Mouse (Mus musculus) retina, embryonic 14.5 days (tissue): ENCODE results near the gene Vkorc1.
"Not testable (repeated sequence)": the region's sequence is repeated elsewhere in the genome, so short reads cannot be mapped to it uniquely, and the experiment has no call there.

ENCODE experiments used
- DNase-seq: peaks from one replicate; pipeline ENCODE4 v3.0.0-alpha.2; 2015; ENCODE audit warnings: low spot score

Vkorc1 gene

DNA sequence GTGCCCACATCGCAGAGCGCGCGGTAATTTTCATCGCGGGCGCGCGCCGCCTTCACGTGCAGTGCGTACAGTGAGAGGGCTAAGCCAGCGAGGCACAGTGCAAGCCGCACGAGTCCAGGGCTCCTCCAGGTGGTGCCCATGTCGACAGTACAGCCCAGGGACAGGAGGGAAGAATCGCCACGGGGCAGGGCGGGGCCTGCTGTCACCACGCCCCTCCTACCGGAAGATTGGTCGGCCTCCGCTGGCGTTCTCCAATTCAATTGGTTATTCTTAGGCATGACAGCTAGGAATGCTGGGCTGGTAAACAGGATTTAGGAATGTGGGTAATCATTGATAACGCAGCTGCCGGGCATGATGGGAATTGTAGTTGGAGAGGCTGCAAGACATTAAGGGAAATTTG, at the start of gene Vkorc1, which contains the start of gene Gm21974:
Gene Vkorc1, minus strand, starts transcription at position 176 of the 400 bp plus-strand sequence.
Gene Gm21974, minus strand, starts transcription at position 13 of the 400 bp plus-strand sequence.
- DNase-seq = peak; percentile 97

DNA sequence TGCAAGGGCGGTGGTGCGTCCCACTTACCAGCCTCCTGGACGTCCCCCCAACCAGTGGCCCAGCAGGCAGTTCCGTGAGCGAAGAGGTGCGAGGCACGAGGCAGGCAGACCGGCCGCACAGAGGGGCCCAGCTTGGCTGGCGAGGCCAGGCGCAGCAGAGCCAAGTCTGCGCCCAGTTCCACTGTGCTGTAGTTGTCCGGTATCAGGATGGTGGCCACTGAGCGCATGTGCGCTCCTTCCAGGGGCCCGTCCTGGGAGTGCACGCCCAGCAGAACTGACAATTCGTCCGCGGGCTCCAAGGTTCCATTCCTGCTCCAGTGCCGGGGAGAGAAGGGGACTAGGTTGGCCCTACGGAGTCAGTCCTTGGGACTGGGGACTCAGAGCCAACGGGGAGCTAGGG, 49.2 kb upstream of the Vkorc1 start:
- no peak for DNase-seq

DNA sequence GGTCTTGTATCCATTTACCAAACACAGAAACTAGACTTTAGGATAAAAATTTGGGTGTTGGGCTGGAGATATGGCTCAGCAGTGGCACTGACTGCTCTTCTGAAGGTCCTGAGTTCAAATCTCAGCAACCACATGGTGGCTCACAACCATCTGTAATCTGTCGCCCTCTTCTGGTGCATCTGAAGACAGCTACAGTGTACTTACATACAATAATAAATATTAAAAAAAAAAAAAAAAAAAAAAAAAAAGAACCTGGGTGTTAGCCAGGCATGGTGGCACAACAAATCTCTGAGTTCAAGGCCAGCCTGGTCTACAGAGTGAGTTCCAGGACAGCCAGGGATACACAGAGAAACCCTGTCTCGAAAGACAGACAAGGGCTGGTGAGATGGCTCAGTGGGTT, 46.7 kb upstream of the Vkorc1 start:
- not testable (repeated sequence) for DNase-seq

DNA sequence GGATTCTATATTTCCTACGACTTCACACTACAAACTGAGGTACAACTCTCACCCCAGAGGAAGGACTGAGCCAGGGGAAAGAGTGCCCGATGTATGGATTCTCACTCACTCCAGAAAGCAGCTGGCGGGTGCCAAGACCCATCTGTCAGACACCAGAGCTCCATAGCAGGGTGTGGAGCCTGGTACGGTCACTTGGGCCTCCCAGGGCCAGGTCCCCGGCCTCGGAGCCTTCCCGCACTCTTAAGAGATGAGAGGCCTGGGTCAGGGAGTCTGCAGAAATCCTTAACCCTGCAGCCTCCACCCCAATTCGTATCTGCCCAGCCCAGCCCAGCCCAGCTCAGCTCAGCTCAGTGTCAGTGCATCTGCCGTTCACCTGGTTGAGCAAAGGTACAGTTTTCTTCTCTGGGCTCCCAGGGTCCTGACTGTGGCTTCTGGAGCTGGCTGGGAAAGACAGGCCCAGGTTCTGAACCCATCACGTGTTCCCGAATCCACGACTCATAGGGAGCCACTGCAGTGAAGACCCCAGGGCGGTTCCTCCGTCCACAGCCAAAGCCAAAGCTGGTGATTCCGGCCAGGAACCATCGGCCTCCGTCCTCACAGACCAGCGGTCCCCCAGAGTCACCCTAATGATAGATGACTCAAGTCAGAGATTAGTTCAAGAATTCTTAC, 40.9 kb upstream of the Vkorc1 start:
- DNase-seq = no peak

DNA sequence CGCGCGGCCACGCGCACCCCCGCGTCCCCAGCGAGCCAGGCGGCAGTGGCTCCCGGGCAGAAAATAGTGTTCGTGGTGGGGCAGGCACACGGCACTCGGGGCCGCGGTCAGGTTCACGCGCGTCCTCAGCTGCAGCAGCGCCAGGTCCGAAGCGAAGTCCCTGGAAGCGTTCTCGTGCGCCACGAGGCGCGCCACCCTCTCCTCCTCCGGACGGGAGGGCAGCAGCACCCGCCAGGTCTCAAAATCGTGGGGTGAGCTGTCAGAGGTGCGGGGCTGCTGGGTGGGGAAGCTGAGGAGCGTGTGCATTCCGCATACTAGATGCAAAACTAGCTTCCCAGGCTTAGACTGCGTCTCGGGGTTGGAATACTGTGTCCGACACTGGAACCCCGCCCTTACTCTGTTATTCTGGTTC, 40.3 kb upstream of the Vkorc1 start:
- DNase-seq = no peak

DNA sequence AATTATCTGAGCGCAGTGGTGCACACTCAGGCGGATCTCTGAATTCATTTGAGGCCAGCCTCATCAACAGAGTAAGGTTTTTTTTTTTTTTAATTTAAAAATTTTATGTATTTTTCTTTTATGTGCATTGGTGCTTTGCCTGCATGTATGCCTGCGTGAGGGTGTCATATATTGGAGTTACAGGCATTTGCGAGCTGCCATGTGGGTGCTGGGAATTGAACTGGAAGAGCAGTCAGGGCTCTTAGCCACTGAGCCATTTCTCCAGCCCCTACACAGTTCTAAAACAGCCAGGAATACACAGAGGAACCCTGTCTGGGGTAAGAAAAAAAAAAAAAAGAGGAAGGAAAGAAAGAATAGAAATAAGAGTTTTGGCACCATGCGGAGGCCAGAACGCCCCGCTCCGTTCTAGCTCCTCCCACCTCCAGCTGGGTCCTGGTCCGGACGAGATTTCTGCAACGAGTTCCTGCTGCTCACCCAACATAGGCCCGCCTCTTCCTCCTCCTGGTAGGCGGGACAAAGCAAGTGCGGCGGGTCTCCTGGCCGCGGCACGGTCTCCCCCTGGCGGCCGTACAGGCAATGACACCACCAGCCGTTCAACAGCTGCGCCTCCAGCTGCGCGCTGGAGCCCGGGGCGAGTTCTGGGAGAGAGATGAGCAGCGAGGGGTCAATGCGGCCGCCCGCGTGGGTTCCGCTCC, 39.8 kb upstream of the Vkorc1 start:
- peak; percentile 96 for DNase-seq

DNA sequence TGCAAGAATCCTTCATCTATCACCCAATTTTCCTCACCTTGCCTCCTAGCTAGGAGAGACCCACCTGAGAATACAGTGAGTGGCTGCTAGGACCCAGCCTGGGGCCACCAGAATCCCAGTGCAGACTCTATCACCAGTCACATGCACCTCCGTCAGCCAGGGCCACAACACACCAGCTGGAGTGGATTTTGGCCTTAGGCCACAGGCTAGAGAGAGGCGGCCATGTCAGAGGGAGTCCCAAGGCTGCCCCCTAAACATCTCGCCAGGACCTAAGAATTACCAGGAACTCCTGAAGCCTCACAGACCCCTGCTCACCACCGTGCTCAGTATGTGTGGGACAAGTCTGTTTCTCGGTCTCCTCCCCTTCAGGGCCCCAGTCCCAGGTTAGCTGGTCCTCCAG, 38.7 kb upstream of the Vkorc1 start:
- DNase-seq = no peak

DNA sequence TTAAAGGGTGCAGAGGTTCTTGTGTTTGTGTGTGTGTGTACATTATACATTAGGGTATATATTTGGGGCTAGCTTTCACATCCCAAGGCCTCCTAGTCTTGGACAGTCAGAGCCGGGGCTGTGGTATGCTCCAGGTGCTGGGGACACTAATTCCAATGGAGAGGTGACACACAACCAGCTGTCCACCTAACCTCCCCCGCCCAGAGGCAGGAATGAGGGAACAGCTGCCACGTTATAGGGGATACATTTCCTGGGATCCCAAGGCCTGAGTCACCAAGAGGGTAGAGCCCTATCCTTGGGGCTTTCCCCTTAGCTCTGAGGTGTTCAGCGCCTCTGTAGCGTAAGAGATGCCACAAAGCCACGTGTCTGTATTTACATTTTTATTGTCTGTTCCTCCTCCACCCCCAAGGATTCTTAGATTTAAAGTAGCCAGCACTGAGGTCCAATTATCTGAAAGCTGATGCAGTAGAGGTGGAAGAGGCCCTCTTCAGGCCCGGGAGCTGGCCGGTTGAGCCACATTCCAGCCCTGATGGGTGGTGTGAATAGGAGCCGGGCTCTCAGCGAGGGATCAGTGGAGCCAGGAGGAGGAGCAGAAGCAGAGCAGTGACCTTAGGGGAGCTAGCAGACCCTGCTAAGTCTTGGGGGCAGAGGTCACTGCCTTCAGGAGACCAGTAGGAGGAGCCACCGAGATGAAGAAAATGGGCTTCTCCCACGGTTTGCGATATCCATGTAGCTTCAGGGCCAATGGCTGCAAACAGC, 37.0 kb upstream of the Vkorc1 start:
- no peak for DNase-seq

DNA sequence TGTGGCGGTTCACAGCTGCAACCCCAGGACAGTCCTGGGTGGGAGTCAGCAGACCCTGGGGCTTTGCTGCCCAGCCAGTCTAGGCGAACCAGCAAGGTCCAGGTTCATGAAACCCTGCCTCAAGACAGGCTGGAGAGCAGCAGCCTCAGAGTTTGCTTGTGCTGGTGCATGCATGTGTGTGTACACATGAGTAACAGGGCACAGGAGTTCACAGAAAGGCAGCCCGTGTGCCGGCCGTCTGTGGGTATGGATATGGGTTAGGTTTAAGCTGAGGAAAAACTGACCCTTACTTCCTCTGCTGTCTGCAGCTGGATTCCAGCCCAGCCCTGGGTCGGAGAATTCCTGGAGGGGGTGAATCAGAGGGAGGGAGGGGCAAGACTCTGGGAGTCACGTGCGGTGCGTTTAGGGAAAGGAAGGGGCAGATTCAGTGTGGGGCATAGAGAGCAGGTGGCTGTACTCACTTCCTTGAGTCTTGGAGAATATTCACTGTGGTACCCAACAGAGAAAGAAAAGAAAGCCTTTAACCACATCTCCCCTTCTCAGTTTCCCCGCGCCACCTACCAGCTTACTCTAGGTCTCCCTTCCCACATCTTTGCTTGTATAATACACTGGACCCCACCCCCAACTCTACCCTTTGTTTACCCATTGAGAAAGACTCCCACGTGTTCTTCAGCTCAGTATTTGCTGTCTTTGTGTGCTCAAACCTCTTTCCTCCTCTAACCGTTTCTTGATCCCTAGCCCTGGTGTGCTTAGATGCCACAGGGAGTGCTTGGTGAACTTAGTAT, 36.1 kb upstream of the Vkorc1 start:
- no peak for DNase-seq

DNA sequence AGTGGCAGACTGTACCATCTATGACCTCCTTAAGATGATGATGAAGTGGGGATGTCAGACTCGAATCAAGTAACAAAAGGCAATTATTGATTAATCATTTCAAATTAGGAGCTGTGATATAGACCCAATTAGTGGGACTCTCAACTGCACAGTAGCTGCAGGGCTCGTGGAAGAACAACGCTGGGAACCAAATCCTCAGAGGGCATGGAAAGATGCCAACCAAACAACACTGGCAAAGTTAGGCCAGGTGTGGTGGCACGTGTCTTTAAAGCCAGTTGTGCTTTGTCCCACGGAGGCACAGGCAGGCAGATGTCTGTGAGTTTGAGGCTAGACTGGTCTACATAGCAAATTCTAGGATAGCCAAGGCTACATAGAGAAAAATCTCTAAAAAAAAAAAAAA, 35.2 kb upstream of the Vkorc1 start:
- no peak for DNase-seq

DNA sequence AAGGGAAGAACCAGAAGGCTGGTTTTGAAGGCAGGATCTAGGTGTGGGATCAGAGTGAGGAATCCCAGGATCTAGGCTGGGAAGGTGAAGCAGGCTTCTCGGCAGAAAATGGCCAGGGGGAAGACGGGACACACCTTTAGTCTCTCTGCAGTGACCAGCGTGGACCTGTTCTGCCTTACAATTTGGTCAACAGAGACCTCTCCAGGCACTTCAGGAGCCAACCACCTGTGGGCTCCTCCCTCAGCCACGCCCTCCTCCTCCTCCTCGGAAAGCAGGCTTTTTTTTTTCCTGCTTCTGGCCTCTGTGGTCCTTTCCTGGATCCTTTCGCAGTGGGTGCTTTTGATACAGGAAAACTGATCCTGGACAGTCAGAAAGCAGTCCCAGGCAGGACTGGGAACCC, 34.5 kb upstream of the Vkorc1 start, which contains the start of gene Prss8:
Gene Prss8, minus strand, starts transcription at position 182 of the 400 bp plus-strand sequence.
- DNase-seq = no peak

DNA sequence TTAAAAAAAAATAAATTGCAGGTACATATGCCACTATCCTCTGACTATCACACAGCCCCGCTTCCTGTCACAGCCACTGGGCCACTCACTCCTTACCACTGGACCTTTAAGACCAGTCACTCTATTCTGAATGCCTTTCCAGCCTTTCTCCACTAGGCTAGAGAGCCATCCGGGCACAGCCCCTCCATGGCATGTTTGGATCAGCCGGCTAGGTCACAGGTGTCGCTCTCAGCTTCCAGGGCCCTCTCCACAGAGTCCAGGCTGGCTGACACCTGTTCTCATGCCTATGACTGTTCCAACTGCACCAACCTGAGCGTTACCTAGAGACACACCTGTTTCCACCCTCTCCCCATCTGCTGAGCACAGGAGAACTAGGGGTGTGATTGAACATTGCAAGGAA, 33.2 kb upstream of the Vkorc1 start:
- DNase-seq = no peak

DNA sequence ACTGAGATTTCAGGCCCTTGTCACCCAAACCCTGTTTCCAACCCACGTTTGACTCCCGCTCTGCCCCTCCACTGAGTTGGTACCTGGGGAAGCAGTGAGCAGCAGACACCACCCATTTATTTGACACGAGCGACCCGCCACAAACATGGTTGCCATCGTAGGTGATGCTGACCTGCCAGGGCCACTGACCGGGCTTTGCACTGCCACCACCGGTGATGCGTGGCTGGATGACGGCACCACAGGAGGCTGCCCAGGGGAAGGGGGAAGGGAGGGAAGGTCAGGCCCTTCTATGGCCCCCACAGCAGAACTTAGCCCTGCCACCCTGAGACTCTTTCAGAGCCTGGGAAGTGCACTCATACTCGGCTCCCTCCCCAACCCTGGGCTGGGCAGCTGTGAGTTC, 32.3 kb upstream of the Vkorc1 start:
- no peak for DNase-seq

DNA sequence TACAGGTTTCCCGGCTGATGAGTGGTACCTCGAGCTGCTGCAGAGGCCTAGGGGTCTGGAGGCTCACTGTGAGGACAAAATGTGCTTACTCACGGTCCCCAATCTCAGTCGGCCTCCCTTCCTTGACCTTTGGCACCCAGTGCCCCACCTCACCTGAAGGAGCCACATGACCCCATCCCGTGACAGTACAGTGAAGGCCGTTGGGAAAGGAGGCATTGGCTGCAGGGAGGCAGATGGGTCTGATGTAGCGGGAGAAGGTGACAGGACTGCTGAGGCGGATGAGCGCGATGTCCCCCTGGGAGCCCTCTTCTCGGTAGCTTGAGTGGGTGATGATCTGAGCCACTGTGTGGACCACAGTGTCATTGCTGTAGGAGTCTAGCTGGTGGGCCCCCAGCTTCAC, 31.4 kb upstream of the Vkorc1 start:
- no peak for DNase-seq

DNA sequence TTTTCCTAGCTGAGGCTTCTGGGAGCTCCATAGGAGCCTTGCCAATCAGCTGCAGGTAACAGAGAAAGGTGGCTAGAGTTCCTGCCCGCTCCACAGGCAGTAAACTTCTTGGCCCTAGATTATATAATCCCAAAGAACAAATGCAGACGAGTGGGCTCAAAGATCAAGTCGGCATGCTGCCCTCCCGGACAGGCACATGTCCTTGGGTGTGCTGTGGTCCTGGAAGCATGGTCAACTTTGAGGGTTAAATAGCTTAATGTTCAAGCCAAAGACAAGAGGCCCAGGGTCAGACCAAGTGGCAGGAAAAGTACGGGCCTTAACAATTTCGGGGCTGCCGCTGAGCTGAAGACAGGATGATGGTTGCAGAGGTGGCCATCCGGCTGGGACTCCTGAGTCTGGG, 30.6 kb upstream of the Vkorc1 start:
- DNase-seq = no peak

DNA sequence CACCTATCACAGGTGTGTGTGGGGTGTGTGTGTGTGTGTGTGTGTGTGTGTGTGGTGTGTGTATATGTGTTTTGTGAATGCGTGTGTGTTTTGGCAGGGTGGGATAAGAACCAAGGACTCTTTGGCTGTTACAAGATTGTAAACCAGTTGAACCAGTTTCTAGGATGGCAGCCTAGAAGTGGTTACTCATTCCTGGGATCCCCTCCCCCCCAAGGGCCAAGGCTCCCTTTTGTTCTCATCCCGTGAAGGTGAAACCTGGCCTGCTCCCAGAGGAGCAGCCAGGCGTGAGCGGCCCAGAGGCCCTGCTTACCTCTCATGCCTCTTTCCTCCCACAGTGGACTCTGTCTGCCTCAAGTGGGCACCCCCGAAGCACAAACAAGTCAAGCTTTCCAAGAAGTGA, 29.8 kb upstream of the Vkorc1 start:
- DNase-seq = no peak

DNA sequence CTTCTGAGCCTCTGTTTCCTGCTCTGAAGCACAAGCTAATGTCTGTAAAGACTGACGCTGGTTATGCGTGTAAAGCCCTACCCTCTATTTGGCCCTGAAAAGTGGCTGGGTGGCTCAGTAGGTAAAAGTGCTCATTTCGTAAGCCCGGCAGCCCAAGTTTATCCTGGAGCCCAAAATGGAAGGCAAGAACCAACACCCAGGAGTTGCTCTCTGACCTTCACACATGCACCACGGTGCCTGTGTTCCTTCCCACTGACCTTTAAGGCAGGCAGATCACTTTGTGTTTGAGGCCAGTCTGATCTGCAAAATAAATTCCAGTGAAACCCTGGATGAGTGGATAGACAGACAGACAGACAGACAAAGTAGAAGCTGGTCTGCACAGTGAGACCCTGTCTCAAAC, 28.3 kb upstream of the Vkorc1 start:
- no peak for DNase-seq

DNA sequence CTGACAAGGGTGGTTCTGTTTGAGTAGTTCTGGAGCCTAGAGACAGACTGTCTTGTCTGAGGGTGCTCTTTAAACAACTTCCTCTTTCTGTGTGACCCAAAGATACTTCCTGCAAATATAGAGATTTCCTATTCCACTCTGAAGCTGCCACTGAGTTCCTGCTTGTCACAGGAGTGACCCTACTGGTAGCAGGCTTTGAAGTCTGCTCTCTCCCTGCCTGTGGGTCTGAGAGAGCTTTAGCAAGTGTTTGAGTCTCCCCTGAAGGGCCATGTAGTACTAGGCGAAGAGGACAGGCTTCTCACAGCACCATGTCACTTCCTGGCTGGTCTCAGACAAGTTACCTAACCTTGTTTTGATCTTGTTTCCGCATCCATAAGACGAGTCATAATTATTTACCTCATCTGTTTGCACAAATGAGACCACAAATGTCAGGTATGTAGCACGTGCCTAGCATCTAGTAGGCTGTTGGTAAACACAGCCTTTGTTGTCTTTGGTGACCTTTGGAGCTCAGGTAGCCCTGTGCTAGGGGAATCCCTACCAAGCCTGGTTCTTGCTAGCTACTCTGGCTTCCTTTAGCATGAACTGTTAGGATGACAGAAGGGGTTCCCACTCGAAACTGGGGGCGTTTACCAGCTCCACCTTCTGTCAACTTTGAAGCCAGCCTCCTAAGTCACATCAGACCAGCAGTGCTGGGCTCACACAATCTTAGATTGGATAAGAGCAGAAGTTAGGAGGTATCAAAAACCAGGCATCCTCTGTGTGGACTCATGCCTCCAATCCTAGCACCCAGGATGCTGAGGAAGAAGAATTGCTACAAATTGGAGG, 27.2 kb upstream of the Vkorc1 start:
- no peak for DNase-seq

DNA sequence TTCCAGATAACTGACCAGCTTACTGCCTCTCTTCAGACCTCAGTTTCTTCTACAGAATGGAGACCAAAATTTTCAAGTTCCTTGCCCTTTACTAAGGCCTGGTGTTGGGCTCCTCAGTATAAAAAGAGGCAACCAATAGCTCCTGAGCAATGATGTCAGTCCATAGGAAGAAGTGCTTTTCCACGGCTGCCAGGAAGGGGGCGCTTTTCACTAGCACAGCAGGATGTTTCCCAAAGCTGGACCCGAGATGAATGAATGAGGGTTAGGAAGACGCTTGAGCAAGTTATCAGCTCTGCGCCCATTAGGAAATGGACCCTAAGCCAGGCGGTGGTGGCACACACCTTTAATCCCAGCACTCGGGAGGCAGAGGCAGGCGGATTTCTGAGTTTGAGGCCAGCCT, 26.1 kb upstream of the Vkorc1 start:
- DNase-seq = peak; percentile 51

DNA sequence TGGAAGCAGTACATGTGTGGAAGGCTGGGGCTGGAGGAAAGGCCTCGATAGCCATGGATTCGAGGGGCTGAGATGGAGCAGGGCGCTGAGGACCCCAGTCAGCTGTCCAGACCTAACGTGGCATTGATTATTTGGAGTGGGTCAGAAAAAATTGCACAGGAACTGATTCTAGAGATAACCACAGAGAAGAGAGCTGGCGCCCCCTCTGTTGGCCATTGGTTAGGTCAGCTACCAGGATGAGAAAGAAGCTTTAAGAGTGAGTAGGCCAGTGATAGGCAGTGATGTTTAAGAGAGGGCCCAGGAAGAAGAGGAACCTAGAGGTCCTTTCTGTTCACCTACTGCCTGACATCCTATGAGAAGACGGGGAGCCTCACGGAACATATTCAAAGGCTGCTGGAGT, 23.9 kb upstream of the Vkorc1 start:
- DNase-seq = peak; percentile 53

DNA sequence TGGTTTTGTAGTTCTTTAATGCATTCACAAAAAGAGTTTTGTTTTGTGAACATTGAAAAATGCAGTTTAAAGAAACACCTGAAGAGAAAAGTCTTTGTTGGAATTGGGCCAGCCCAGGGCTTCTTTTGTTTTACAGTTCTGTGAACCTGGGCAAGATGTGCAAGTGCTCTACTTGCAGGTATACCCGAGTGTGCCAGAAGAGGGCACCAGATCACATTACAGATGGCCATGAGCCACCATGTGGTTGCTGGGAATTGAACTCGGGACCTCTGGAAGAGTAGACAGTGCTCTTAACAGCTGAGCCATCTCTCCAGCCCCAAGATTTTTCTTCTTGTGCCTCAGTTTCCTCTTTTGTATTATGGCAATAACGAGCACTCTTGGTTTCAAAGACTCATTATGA, 22.8 kb upstream of the Vkorc1 start:
- peak; percentile 47 for DNase-seq
